Mouse (Mus musculus) hindbrain, postnatal 0 days (tissue): ENCODE measurements around the gene Prkrip1. TPM values are rescaled to one million over a fixed set of nuclear protein-coding genes. Genes with fewer than 3 reads are reported as not detected.
A peak's percentile ranks its signal among the peaks of the same experiment; 100 is the strongest.
"Not testable (repeated sequence)": the region's sequence is repeated elsewhere in the genome, so short reads cannot be mapped to it uniquely, and the experiment has no call there.

Experiments
- ATAC-seq: fragments of 200-750 bp; cut with Nextera tagmentation; 2 replicates; pipeline ENCODE4 v1.8.0; 2017; ENCODE audit warnings: mild to moderate bottlenecking, moderate TSS enrichment, moderate library complexity
- DNase-seq: peaks from one replicate; pipeline ENCODE4 v3.0.0-alpha.2; 2015; ENCODE audit warnings: low spot score
- H3K27ac ChIP-seq: fragments of 300-500 bp; sonication (generic); 2 replicates; pipeline ENCODE4 v1.5.1; 2014; ENCODE audit warnings: mild to moderate bottlenecking
- H3K27me3 ChIP-seq: fragments of 300-500 bp; sonication (generic); 2 replicates; pipeline ENCODE4 v1.6.1; 2014; ENCODE audit warnings: low read length, mixed read lengths; ENCODE audit not compliant: insufficient read depth
- H3K36me3 ChIP-seq: fragments of 300-500 bp; sonication (generic); 2 replicates; pipeline ENCODE4 v1.6.1; 2014; ENCODE audit warnings: low read length, mixed read lengths; ENCODE audit not compliant: insufficient read depth
- H3K4me1 ChIP-seq: fragments of 300-500 bp; sonication (generic); 2 replicates; pipeline ENCODE4 v1.6.1; 2014; ENCODE audit warnings: antibody characterized with exemption, low read length, mixed read lengths; ENCODE audit not compliant: insufficient read depth
- H3K4me2 ChIP-seq: fragments of 300-500 bp; sonication (generic); 2 replicates; pipeline ENCODE4 v1.6.1; 2014; ENCODE audit warnings: low read depth, mild to moderate bottlenecking, low read length, moderate library complexity, mixed read lengths
- H3K4me3 ChIP-seq: fragments of 300-500 bp; sonication (generic); 2 replicates; pipeline ENCODE4 v1.5.1; 2014; ENCODE audit warnings: low read length
- H3K9ac ChIP-seq: fragments of 300-500 bp; sonication (generic); replicated peaks from 2 replicates; pipeline ENCODE4 v1.6.1; 2014; ENCODE audit warnings: mild to moderate bottlenecking, low read length, moderate library complexity, mixed read lengths
- H3K9me3 ChIP-seq: fragments of 300-500 bp; sonication (generic); 2 replicates; pipeline ENCODE4 v1.6.1; 2016; ENCODE audit warnings: low read length, mixed read lengths
- CTCF ChIP-seq: IDR thresholded peaks from 2 replicates; pipeline ENCODE4 v1.5.1; 2016; ENCODE audit warnings: antibody characterized with exemption, control low read depth, low read depth
- WGBS: fragments of 180-500 bp; shearing (Covaris S2); extraction: QIAGEN DNeasy Blood & Tissue Kit; methylation state at CpG from one replicate; pipeline ENCODE4 v1.1.7; 2014; 5-methylcytosine and 5-hydroxymethylcytosine counted together
- polyA plus RNA-seq: library from polyadenylated mRNA; unstranded; fragments of >200 nt; fragmentation: Nextera tagmentation; extraction: Ambion mirVana; gene quantifications from 2 replicates; pipeline ENCODE4 v1.2.1, GENCODE M21; 2015
- total RNA-seq: library from RNA; depleted of rRNA; stranded (reverse); fragments of >200 nt; gene quantifications from 2 replicates; pipeline ENCODE4 v1.2.3, GENCODE M21; 2014

The Prkrip1 gene
- total and polyA plus RNA-seq, 2 experiments from 2014 or later: 11.2 to 59.0 TPM

DNA sequence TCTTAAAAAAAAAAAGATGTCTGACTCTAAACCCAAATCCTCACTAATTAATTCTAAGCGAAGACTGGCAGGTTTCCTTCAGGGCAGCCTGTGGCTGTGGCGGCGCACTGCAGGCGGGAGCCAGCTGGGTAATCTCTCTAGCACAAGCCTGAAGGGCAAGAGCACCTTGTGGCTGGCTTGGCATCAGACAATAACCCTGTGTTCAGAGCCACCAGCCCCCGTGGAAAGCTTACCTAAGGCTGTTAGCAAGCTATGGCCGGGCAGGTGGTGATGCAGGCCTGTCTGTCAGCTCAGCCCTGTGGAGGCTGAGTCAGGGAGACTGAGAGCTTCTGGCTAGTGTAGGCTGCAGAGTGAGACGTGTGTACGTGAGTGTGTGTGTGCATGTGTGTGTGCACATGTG is 33.5 kb downstream of the Prkrip1 start:
- peak overlapping the region; percentile 52 for H3K27ac ChIP-seq
- 0 out of 2 replicates have a peak, but pooled peaks have one; percentile 4 for TF ChIP-seq CTCF
- H3K9ac ChIP-seq: no peak overlapping the region
- no peaks in the 10 kb centered on the region; the same call in 1 of the 2 replicates for H3K4me1 ChIP-seq
- ATAC-seq (0 out of 2 replicates have a peak, but pooled peaks have one; percentile 15), DNase-seq (peak; percentile 27)
- WGBS: 64% methylated on average over 8 of the region's 8 CpGs
- H3K9me3 ChIP-seq: no peaks in the 10 kb centered on the region
- no peaks in the 10 kb centered on the region for H3K27me3 ChIP-seq
- no peak overlapping the region for H3K4me2 ChIP-seq
- H3K36me3 ChIP-seq: 0 out of 2 replicates have a peak, but pooled peaks cover 7% of the 10 kb centered on the region
- no peak overlapping the region for H3K4me3 ChIP-seq

DNA sequence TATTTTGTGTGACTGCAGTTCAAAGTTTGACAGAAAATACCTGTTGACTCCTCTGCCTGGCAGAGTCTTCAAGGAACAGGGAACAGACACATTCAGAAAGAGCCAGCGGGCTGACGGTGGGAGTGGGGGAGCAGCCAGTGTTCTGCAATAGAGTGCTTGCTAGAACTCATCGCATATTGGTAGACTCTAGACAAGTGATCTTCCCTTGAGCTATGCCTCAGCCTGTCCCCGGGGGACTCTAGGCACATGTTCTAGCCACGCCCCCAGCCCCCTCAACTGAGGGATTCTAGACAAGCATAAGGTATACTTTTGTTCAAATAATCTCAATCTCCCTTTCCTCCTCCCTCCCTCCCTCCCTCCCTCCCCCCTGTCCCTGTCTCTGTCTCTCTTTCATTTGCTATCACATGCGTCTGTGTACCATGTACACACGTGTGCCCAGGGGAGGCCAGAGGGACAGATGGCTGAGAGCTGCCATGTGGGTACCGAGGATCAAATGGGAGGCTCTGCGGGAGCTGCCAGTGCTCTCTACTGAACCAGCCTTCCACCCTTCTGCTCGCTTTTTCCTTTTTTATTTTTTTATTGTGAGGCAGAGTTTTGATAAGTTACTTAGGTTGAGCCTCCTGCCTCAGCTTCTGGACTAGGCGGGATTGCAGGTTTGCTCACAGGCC is 34.8 kb downstream of the Prkrip1 start:
- 50% methylated on average over 11 of the region's 11 CpGs for WGBS
- Histone ChIP-seq H3K9ac (no peak overlapping the region), H3K4me2 (no peak overlapping the region), H3K27me3 (no peaks in the 10 kb centered on the region), H3K27ac (no peak overlapping the region), H3K36me3 (0 out of 2 replicates have a peak, but pooled peaks cover 7% of the 10 kb centered on the region), H3K4me1 (no peaks in the 10 kb centered on the region), H3K4me3 (no peak overlapping the region), H3K9me3 (no peaks in the 10 kb centered on the region)
- DNase-seq (peak; percentile 71), ATAC-seq (peak; percentile 74)
- TF ChIP-seq CTCF: no peak

DNA sequence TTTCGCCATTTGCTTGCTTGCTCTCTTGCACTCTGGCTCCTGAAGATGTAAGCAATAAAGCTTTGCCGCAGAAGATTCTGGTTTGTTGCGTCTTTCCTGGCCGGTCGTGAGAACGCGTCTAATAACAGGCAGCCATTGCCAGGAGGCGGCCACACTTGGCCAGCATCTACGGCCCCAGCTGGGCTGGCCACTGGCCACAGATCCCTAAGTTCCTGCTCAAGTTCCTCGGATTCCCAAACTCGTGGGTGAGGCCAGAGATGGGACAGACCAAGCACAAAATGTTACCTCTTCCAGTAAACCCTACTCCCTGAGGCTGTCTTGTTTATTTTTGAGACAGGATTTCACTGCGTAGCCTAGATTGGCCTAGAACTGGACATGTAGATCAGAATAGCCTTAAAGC is 38.7 kb downstream of the Prkrip1 start:
- 80% methylated on average over 11 of the region's 12 CpGs for WGBS
- not testable (repeated sequence) for H3K27me3 ChIP-seq, DNase-seq, H3K4me1 ChIP-seq, H3K27ac ChIP-seq, ATAC-seq, H3K9me3 ChIP-seq, H3K4me3 ChIP-seq, H3K9ac ChIP-seq, H3K4me2 ChIP-seq, H3K36me3 ChIP-seq

DNA sequence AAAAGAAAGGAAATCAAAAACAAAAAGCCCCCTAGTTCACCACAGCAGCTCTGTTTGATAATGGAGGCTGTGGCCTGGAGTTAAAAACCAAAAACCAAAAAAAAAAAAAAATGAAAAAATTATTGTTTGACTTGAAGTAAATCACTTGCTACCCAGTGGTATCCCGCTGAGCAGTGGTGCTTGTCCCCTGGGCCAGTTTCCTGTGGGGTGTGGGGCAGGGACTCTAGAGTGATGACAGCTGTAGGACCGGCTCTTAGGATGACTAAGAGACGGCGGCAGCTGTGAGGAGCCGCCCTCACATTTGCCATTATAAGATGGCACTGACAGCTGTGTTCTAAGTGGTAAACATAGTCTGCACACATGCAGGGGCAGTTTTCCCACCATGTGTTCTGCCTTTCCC is 43.4 kb downstream of the Prkrip1 start:
- H3K9ac ChIP-seq: no peak overlapping the region
- no peaks in the 10 kb centered on the region for H3K4me1 ChIP-seq
- H3K4me2 ChIP-seq: no peak overlapping the region
- no peaks in the 10 kb centered on the region for H3K36me3 ChIP-seq
- WGBS: 78% methylated on average over 5 of the region's 5 CpGs
- no peak overlapping the region for H3K27ac ChIP-seq
- no peaks in the 10 kb centered on the region for H3K9me3 ChIP-seq
- no peaks in the 10 kb centered on the region for H3K27me3 ChIP-seq
- ATAC-seq: no peak
- TF ChIP-seq CTCF: no peak
- DNase-seq: no peak
- no peak overlapping the region for H3K4me3 ChIP-seq

DNA sequence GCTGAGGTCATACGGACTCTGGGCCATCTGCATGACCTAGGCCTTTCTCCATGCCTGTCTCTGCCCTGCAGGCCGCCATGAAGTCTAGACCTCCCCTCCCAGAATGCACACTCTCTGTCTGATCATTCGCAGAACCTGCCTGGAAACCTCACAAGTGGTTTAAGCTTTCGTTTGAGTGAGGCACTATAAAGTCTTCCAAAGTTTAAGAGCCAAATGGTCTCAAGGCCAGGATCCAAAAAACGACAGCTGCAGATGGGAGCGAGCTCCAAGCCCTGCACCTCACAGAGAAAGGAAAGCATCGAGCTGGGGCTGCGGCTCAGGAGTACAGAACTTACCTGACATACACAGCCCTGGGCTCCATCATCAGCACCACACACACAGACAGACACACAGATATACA is 46.4 kb downstream of the Prkrip1 start:
- Histone ChIP-seq H3K36me3 (no peaks in the 10 kb centered on the region), H3K4me2 (no peak overlapping the region), H3K9ac (no peak overlapping the region), H3K27ac (no peak overlapping the region), H3K27me3 (no peaks in the 10 kb centered on the region), H3K4me1 (no peaks in the 10 kb centered on the region), H3K4me3 (no peak overlapping the region), H3K9me3 (no peaks in the 10 kb centered on the region)
- no peak for TF ChIP-seq CTCF
- ATAC-seq (no peak), DNase-seq (no peak)
- 67% methylated on average over 8 of the region's 8 CpGs for WGBS

DNA sequence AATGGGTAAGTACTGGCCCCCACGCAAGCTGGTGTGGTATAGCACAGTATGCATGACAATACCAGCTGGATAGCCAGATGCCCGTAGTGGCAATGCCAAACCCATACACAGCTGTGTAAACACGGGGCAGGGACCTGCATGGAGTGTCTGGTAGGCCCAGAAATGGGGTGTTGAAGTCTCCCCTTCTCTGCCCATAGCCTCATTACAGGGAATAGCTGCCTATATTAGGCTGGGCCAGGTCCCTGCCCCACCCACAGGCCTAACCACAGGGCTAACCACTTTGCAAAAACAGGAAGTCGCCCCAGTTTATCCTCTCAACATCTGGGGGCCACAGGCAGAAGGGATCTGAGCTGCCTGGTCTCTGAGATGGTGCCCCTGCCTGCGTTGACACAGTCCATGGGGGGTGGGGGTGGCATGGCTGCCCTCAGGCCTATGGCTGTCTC is 49.6 kb downstream of the Prkrip1 start:
- not testable (repeated sequence) for H3K4me3 ChIP-seq, H3K27ac ChIP-seq, H3K36me3 ChIP-seq, H3K4me1 ChIP-seq, ATAC-seq, H3K9me3 ChIP-seq, H3K9ac ChIP-seq, H3K27me3 ChIP-seq, H3K4me2 ChIP-seq, DNase-seq
- WGBS: 75% methylated on average over 5 of the region's 5 CpGs

DNA sequence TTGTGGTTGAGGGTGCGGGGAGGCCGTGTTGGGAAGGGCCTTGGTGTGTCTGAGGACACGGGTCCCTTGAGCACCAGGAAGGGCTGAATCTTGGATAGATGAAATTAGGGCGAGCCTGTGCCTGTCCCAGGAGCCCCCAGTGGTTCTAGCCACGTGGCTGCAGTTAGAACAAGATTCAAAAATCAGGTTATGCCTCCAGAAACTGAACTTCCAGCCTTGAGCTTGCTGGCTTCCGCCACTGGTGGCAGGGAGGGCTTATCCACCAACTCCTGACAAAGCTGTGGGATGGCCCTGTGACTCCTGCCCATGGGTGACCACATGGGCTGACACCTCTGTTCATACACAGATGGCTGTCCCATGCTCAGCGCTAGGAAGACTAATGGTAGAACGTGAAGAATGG is 51.1 kb downstream of the Prkrip1 start:
- no peaks in the 10 kb centered on the region for H3K27me3 ChIP-seq
- no peaks in the 10 kb centered on the region for H3K36me3 ChIP-seq
- no peak overlapping the region for H3K9ac ChIP-seq
- H3K9me3 ChIP-seq: no peaks in the 10 kb centered on the region
- H3K4me3 ChIP-seq: no peak overlapping the region
- H3K27ac ChIP-seq: no peak overlapping the region
- H3K4me1 ChIP-seq: no peaks in the 10 kb centered on the region
- 73% methylated on average over 8 of the region's 8 CpGs for WGBS
- no peak for TF ChIP-seq CTCF
- no peak for ATAC-seq
- DNase-seq: no peak
- no peak overlapping the region for H3K4me2 ChIP-seq
